Mouse (Mus musculus): Measurements from ENCODE around the gene Tlx2. TPM values are rescaled to one million over a fixed set of nuclear protein-coding genes. Genes with fewer than 3 reads are reported as not detected.

Gene Tlx2
- polyA plus RNA-seq, 1 experiment, result 0.06 TPM

- TF ChIP-seq REST (IDR thresholded peaks at IDR 0.05; ENCODE audit: insufficient read depth, insufficient read length) (no peak), MYOD1 (IDR thresholded peaks at IDR 0.05; ENCODE audit: control insufficient read depth in 1 of 3, insufficient read length in 2 of 3, low read depth in 2 of 3) (no peak), TCF3 (IDR thresholded peaks at IDR 0.05; ENCODE audit: insufficient read length, low read depth) (no peak), TCF12 (IDR thresholded peaks at IDR 0.05; ENCODE audit: insufficient read depth, poor library complexity, severe bottlenecking) (no peak), MYOG (IDR thresholded peaks at IDR 0.05; ENCODE audit: control insufficient read depth in 1 of 3, insufficient read depth in 1 of 3, insufficient read length in 2 of 3, low read depth in 2 of 3) (no peak), SRF (IDR thresholded peaks at IDR 0.05; ENCODE audit: control insufficient read depth, insufficient read length, low read depth) (no peak), POLR2A (IDR thresholded peaks at IDR 0.05; ENCODE audit: insufficient read length, low read depth) (no peak), POLR2AphosphoS2 (IDR thresholded peaks at IDR 0.05; ENCODE audit: insufficient read length, low read depth) (no peak), MAX (IDR thresholded peaks at IDR 0.05; ENCODE audit: low read depth) (no peak), E2F4 (IDR thresholded peaks at IDR 0.05; ENCODE audit: insufficient read depth) (no peak), USF1 (IDR thresholded peaks at IDR 0.05; ENCODE audit: low read depth) (no peak), CEBPB (IDR thresholded peaks at IDR 0.05; ENCODE audit: insufficient read depth, poor library complexity, severe bottlenecking) (no peak)
- Histone ChIP-seq H3K4me3 (no peak overlapping the region), H3K4me2 (ENCODE audit: low read depth) (peak overlapping the region; percentile 69), H3K79me2 (ENCODE audit: control insufficient read depth, insufficient read depth) (no peaks in the 10 kb centered on the region), H3K27me3 (ENCODE audit: control insufficient read depth, insufficient read depth, insufficient read length) (no peaks in the 10 kb centered on the region), H3K36me3 (ENCODE audit: control insufficient read depth, insufficient read depth) (no peaks in the 10 kb centered on the region), H3ac (ENCODE audit: control insufficient read depth, insufficient read length) (no peak overlapping the region)
Measured at GRCm38 (mm10) chr6:83024421-83024820, 45.7 kb downstream of the Tlx2 start.

GRCm38 (mm10) chr6:83023786-83024185 is 46.3 kb downstream of the Tlx2 start:
- TF ChIP-seq CEBPB (IDR thresholded peaks at IDR 0.05; ENCODE audit: insufficient read depth, poor library complexity, severe bottlenecking), result no peak
- no peak for TF ChIP-seq TCF12 (IDR thresholded peaks at IDR 0.05; ENCODE audit: insufficient read depth, poor library complexity, severe bottlenecking)
- no peak for TF ChIP-seq POLR2AphosphoS2 (IDR thresholded peaks at IDR 0.05; ENCODE audit: insufficient read length, low read depth)
- TF ChIP-seq SRF (IDR thresholded peaks at IDR 0.05; ENCODE audit: control insufficient read depth, insufficient read length, low read depth), result no peak
- TF ChIP-seq POLR2A (IDR thresholded peaks at IDR 0.05; ENCODE audit: insufficient read length, low read depth), result no peak
- H3K4me2 ChIP-seq (ENCODE audit: low read depth), result peak overlapping the region; percentile 69

GRCm38 (mm10) chr6:83023008-83023407 is 47.1 kb downstream of the Tlx2 start:
- TF ChIP-seq MYOD1 (IDR thresholded peaks at IDR 0.05; ENCODE audit: control insufficient read depth in 1 of 3, insufficient read length in 2 of 3, low read depth in 2 of 3) (no peak), USF1 (IDR thresholded peaks at IDR 0.05; ENCODE audit: low read depth) (no peak), MAX (IDR thresholded peaks at IDR 0.05; ENCODE audit: low read depth) (no peak), E2F4 (IDR thresholded peaks at IDR 0.05; ENCODE audit: insufficient read depth) (no peak), TCF3 (IDR thresholded peaks at IDR 0.05; ENCODE audit: insufficient read length, low read depth) (no peak), CEBPB (IDR thresholded peaks at IDR 0.05; ENCODE audit: insufficient read depth, poor library complexity, severe bottlenecking) (no peak), TCF12 (IDR thresholded peaks at IDR 0.05; ENCODE audit: insufficient read depth, poor library complexity, severe bottlenecking) (no peak), POLR2AphosphoS2 (IDR thresholded peaks at IDR 0.05; ENCODE audit: insufficient read length, low read depth) (no peak)
- H3K27me3 ChIP-seq (ENCODE audit: control insufficient read depth, insufficient read depth, insufficient read length), result no peaks in the 10 kb centered on the region
- H3K79me2 ChIP-seq (ENCODE audit: control insufficient read depth, insufficient read depth), result no peaks in the 10 kb centered on the region
- no peak overlapping the region for H3K4me3 ChIP-seq
- no peaks in the 10 kb centered on the region for H3K36me3 ChIP-seq (ENCODE audit: control insufficient read depth, insufficient read depth)
- H3ac ChIP-seq (ENCODE audit: control insufficient read depth, insufficient read length), result no peak overlapping the region
- no peak overlapping the region for H3K4me2 ChIP-seq (ENCODE audit: low read depth)

More at GRCm38 (mm10) chr6:83023786-83024185, 46.3 kb downstream of the Tlx2 start:
- Histone ChIP-seq H3K4me3 (no peak overlapping the region), H3K36me3 (ENCODE audit: control insufficient read depth, insufficient read depth) (no peaks in the 10 kb centered on the region), H3K27me3 (ENCODE audit: control insufficient read depth, insufficient read depth, insufficient read length) (no peaks in the 10 kb centered on the region), H3ac (ENCODE audit: control insufficient read depth, insufficient read length) (no peak overlapping the region), H3K79me2 (ENCODE audit: control insufficient read depth, insufficient read depth) (no peaks in the 10 kb centered on the region)

GRCm38 (mm10) chr6:83020836-83021593 is 49.1 kb downstream of the Tlx2 start:
- TF ChIP-seq USF1 (IDR thresholded peaks at IDR 0.05; ENCODE audit: low read depth), result no peak
- TF ChIP-seq CEBPB (IDR thresholded peaks at IDR 0.05; ENCODE audit: insufficient read depth, poor library complexity, severe bottlenecking), result no peak
- no peak for TF ChIP-seq MAX (IDR thresholded peaks at IDR 0.05; ENCODE audit: low read depth)
- TF ChIP-seq MYOD1 (IDR thresholded peaks at IDR 0.05; ENCODE audit: control insufficient read depth in 1 of 3, insufficient read length in 2 of 3, low read depth in 2 of 3), result no peak
- no peak for TF ChIP-seq POLR2A (IDR thresholded peaks at IDR 0.05; ENCODE audit: insufficient read length, low read depth)
- no peak for TF ChIP-seq TCF12 (IDR thresholded peaks at IDR 0.05; ENCODE audit: insufficient read depth, poor library complexity, severe bottlenecking)
- TF ChIP-seq REST (IDR thresholded peaks at IDR 0.05; ENCODE audit: insufficient read depth, insufficient read length), result no peak
- TF ChIP-seq SRF (IDR thresholded peaks at IDR 0.05; ENCODE audit: control insufficient read depth, insufficient read length, low read depth), result no peak
- no peak for TF ChIP-seq POLR2AphosphoS2 (IDR thresholded peaks at IDR 0.05; ENCODE audit: insufficient read length, low read depth)
- no peak for TF ChIP-seq TCF3 (IDR thresholded peaks at IDR 0.05; ENCODE audit: insufficient read length, low read depth)
- TF ChIP-seq MYOG (IDR thresholded peaks at IDR 0.05; ENCODE audit: control insufficient read depth in 1 of 3, insufficient read depth in 1 of 3, insufficient read length in 2 of 3, low read depth in 2 of 3), result no peak
- TF ChIP-seq E2F4 (IDR thresholded peaks at IDR 0.05; ENCODE audit: insufficient read depth), result no peak
- Histone ChIP-seq H3K79me2 (ENCODE audit: control insufficient read depth, insufficient read depth) (no peaks in the 10 kb centered on the region), H3K4me2 (ENCODE audit: low read depth) (no peak overlapping the region), H3ac (ENCODE audit: control insufficient read depth, insufficient read length) (no peak overlapping the region), H3K27me3 (ENCODE audit: control insufficient read depth, insufficient read depth, insufficient read length) (no peaks in the 10 kb centered on the region), H3K4me3 (no peak overlapping the region), H3K36me3 (ENCODE audit: control insufficient read depth, insufficient read depth) (no peaks in the 10 kb centered on the region)
